Mouse (Mus musculus) Muller cell, postnatal 12 days (primary cell): ENCODE results near the gene Med26.

Experiments
- DNase-seq: peaks from one replicate; pipeline ENCODE4 v3.0.0-alpha.2; 2015; ENCODE audit errors: inconsistent ontology term

The Med26 gene

DNA sequence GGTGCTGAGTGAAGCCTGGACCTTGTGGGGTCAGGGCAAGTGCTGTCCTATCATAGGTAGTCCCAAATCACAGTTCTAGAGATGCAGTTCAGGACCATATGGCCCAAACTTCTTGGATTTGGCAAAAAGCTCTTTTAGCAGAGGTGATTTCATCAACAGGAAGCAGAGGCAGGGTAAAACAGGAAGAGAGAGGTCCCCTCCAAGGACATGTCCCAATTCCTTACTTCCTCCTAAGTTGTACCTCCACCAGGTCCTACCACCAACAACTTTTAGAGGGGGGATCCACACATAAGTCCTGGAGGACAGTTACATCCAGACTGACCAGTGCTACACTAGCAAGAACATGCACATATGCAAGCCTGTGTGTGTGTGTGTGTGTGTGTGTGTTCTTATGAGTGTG, 61.1 kb downstream of the Med26 start:
- no peak for DNase-seq

GRCm38 (mm10) chr8:72485456-72486199, 62.4 kb downstream of the Med26 start:
- DNase-seq, result peak; percentile 66

GRCm38 (mm10) chr8:72474826-72475546, 73.1 kb downstream of the Med26 start, which contains the start of gene Cherp:
TSS of gene Cherp (minus strand) at chr8:72475226.
- peak; percentile 99 for DNase-seq

GRCm38 (mm10) chr8:72470684-72471083, 77.4 kb downstream of the Med26 start:
- DNase-seq, result no peak

GRCm38 (mm10) chr8:72469984-72470383, 78.1 kb downstream of the Med26 start:
- no peak for DNase-seq

DNA sequence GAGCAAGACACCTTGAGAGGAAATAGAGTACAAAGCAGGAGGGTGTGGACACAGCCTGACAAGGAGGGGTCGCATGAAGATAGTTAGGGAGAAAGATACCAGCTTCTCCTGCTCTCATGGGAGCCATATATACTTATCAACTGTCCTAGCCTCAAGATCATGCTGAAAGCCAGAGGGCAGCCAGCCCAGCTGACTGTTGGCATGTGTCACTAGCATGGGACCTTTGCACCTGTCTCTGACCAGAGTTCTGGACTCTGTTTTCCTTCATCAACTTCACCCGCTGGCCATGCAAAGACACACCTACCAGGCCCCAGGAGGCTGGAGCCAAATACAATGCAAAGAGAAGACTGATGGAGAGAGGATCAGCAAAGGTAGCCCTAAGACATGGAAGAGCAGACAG, 78.8 kb downstream of the Med26 start:
- no peak for DNase-seq

GRCm38 (mm10) chr8:72464211-72464610, 83.9 kb downstream of the Med26 start:
- no peak for DNase-seq

DNA sequence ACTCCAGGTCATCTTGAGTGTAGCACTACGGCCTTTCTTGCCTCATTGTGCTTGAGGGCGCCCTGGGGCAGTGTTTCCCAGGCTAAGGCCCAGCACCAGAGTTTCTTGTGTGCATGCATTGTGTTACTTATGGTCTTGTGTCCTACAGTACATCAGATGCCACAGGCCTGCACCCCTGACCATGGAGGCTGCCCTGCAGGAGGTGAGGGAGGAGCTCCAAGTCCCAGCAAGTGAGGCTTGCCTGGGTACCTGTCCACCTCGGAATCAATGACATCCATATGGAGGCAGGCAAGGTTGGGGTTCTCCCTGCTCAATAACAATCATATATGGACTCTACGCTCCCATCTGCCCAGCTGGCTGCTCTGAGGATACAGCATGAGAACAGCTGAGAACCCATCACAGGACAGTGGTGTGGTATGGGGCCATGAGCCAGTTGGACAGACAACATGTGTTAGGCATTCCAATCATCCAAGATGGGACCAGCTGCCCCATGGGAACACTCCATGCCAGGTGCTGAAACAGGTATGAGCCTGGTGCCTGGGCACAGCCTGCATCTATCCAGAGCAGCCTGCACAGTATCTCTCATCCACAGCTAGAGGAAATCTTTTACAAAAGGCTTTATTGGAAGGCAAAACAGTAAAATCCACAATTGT, 88.1 kb downstream of the Med26 start:
- no peak for DNase-seq

GRCm38 (mm10) chr8:72458457-72458856, 89.6 kb downstream of the Med26 start:
- DNase-seq, result no peak

DNA sequence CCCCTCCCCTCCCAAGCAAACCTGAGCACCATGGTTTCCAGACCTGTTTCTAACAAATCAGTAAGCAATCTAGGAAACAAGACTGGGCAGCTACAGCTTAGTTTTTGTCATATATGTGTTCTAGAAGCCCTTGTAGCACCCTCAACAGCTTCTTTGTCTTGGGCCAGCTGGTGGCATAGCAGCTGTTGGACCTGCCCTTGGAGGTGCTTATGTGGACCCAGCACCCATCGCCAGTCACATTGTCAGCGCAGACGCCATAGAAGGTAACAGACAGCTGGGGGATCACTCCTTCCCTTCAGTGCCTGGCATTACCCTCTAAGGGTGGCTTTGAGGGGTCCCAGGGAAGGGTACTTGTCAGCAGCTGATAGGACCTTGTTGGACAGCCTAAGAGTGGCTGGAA, 90.3 kb downstream of the Med26 start:
- DNase-seq, result no peak

GRCm38 (mm10) chr8:72455317-72455716, 92.8 kb downstream of the Med26 start:
- DNase-seq, result no peak

- no peak for DNase-seq
Measured at GRCm38 (mm10) chr8:72453904-72454303, 94.2 kb downstream of the Med26 start.

GRCm38 (mm10) chr8:72451516-72451915, 96.6 kb downstream of the Med26 start:
- DNase-seq, result no peak

- peak; percentile 6 for DNase-seq
Measured at GRCm38 (mm10) chr8:72445071-72445470, 103.0 kb downstream of the Med26 start.
